In genomic region chr6:74121136-74121535, GRCm38 (mm10) we compare ENCODE assay signal across 22 mouse cellular contexts.
A peak's percentile ranks its signal among the peaks of the same experiment; 100 is the strongest.
DNase-seq lines count a peak whose midpoint lies in the region; ATAC-seq and TF ChIP-seq lines count a peak whose summit lies in the region.
"Had no signal": no experiment of that assay in that cellular context is flagged by ENCODE, and none has a peak within 500 bp of the region (broad histone marks: within the 10 kb centered on the region; RNA-seq: fewer than 3 reads in every experiment).

No protein-coding gene starts in this region.

- H3K9ac ChIP-seq in embryonic facial prominence, embryonic 14.5 days (ENCODE audit: low read depth, low read length), result no peak overlapping the region
- no peak overlapping the region for H3K9ac ChIP-seq in hindbrain, postnatal 0 days (replicated peaks; ENCODE audit: low read length)
- H3K9ac ChIP-seq: embryonic facial prominence, embryonic 13.5 days; forebrain, embryonic 15.5 days; hindbrain, embryonic 15.5 days; intestine, embryonic 15.5 days had no signal

- no peaks in the 10 kb centered on the region for H3K4me1 ChIP-seq in embryonic facial prominence, embryonic 14.5 days (ENCODE audit: control insufficient read depth, insufficient read depth, low read length)
- no peaks in the 10 kb centered on the region for H3K4me1 ChIP-seq in embryonic facial prominence, embryonic 10.5 days
- H3K4me1 ChIP-seq in hindbrain, postnatal 0 days (ENCODE audit: insufficient read depth, low read length), result no peaks in the 10 kb centered on the region
- H3K4me1 ChIP-seq in hindbrain, embryonic 10.5 days (replicated peaks), result no peaks in the 10 kb centered on the region
- H3K4me1 ChIP-seq: embryonic facial prominence, embryonic 13.5 days; forebrain, embryonic 10.5 days; forebrain, embryonic 15.5 days; hindbrain, embryonic 15.5 days; intestine, embryonic 15.5 days had no signal

- no peaks in the 10 kb centered on the region for H3K36me3 ChIP-seq in embryonic facial prominence, embryonic 14.5 days (ENCODE audit: control insufficient read depth, insufficient read depth, low read length)
- no peaks in the 10 kb centered on the region for H3K36me3 ChIP-seq in embryonic facial prominence, embryonic 10.5 days (replicated peaks)
- no peaks in the 10 kb centered on the region for H3K36me3 ChIP-seq in hindbrain, postnatal 0 days (ENCODE audit: insufficient read depth, low read length)
- no peaks in the 10 kb centered on the region for H3K36me3 ChIP-seq in hindbrain, embryonic 10.5 days
- H3K36me3 ChIP-seq: embryonic facial prominence, embryonic 13.5 days; forebrain, embryonic 10.5 days; forebrain, embryonic 15.5 days; hindbrain, embryonic 15.5 days; intestine, embryonic 15.5 days had no signal

- peak; percentile 4 for DNase-seq in embryonic facial prominence, embryonic 14.5 days (ENCODE audit: low spot score)
- no peak for DNase-seq in embryonic facial prominence, embryonic 10.5 days (ENCODE audit: low spot score)
- DNase-seq in hindbrain, postnatal 0 days (ENCODE audit: low spot score), result peak; percentile 7
- no peak for DNase-seq in hindbrain, embryonic 10.5 days (ENCODE audit: low spot score)
- peak; percentile 18 for DNase-seq in retina, embryonic 14.5 days (ENCODE audit: low spot score)
- DNase-seq in retina, postnatal 1 day, result no peak
- DNase-seq: adrenal gland, adult 8-10 months; adrenal gland, postnatal 25 days; cerebellum, adult 11 months; cerebellum, adult 2 months; cerebellum, adult 9-11 months; cerebellum, postnatal 25 days; gastrocnemius, postnatal 36 days; heart, adult 2 months; kidney, adult 11 months had no signal

- no peaks in the 10 kb centered on the region for H3K27me3 ChIP-seq in embryonic facial prominence, embryonic 14.5 days (replicated peaks; ENCODE audit: control insufficient read depth, insufficient read depth, low read length)
- H3K27me3 ChIP-seq in embryonic facial prominence, embryonic 10.5 days (replicated peaks; ENCODE audit: low read depth, poor library complexity, severe bottlenecking), result no peaks in the 10 kb centered on the region
- no peaks in the 10 kb centered on the region for H3K27me3 ChIP-seq in hindbrain, postnatal 0 days (ENCODE audit: insufficient read depth, low read length)
- no peaks in the 10 kb centered on the region for H3K27me3 ChIP-seq in hindbrain, embryonic 10.5 days (ENCODE audit: insufficient read depth, poor library complexity, severe bottlenecking)
- H3K27me3 ChIP-seq: embryonic facial prominence, embryonic 13.5 days; forebrain, embryonic 15.5 days; hindbrain, embryonic 15.5 days; intestine, embryonic 15.5 days had no signal

- no peak overlapping the region for H3K27ac ChIP-seq in embryonic facial prominence, embryonic 14.5 days (replicated peaks; ENCODE audit: low read depth, low read length)
- H3K27ac ChIP-seq in embryonic facial prominence, embryonic 10.5 days (replicated peaks), result no peak overlapping the region
- no peak overlapping the region for H3K27ac ChIP-seq in hindbrain, postnatal 0 days
- H3K27ac ChIP-seq in hindbrain, embryonic 10.5 days, result no peak overlapping the region
- H3K27ac ChIP-seq: embryonic facial prominence, embryonic 13.5 days; forebrain, embryonic 10.5 days; forebrain, embryonic 15.5 days; heart, adult 2 months; hindbrain, embryonic 15.5 days; intestine, embryonic 15.5 days had no signal

- H3K9me3 ChIP-seq in embryonic facial prominence, embryonic 14.5 days (ENCODE audit: control insufficient read depth, low read length), result no peaks in the 10 kb centered on the region
- H3K9me3 ChIP-seq in embryonic facial prominence, embryonic 10.5 days, result no peaks in the 10 kb centered on the region
- no peaks in the 10 kb centered on the region for H3K9me3 ChIP-seq in hindbrain, postnatal 0 days (ENCODE audit: low read length)
- no peaks in the 10 kb centered on the region for H3K9me3 ChIP-seq in hindbrain, embryonic 10.5 days
- H3K9me3 ChIP-seq: embryonic facial prominence, embryonic 13.5 days; forebrain, embryonic 10.5 days; forebrain, embryonic 15.5 days; hindbrain, embryonic 15.5 days; intestine, embryonic 15.5 days had no signal

- H3K4me3 ChIP-seq in embryonic facial prominence, embryonic 14.5 days (ENCODE audit: low read depth, low read length), result no peak overlapping the region
- no peak overlapping the region for H3K4me3 ChIP-seq in embryonic facial prominence, embryonic 10.5 days
- H3K4me3 ChIP-seq in hindbrain, postnatal 0 days (ENCODE audit: low read length), result no peak overlapping the region
- H3K4me3 ChIP-seq in hindbrain, embryonic 10.5 days, result no peak overlapping the region
- H3K4me3 ChIP-seq: embryonic facial prominence, embryonic 13.5 days; forebrain, embryonic 10.5 days; forebrain, embryonic 15.5 days; heart, adult 2 months; hindbrain, embryonic 15.5 days; intestine, embryonic 15.5 days had no signal

- ATAC-seq in embryonic facial prominence, embryonic 14.5 days (ENCODE audit: low read depth), result no peak
- ATAC-seq in hindbrain, postnatal 0 days, result no peak
- ATAC-seq: activated CD4-positive, CD25-positive, alpha-beta regulatory T cell, adult 4 months; forebrain, embryonic 15.5 days; intestine, embryonic 15.5 days had no signal

- H3K4me2 ChIP-seq in embryonic facial prominence, embryonic 14.5 days (ENCODE audit: low read depth, low read length), result no peak overlapping the region
- H3K4me2 ChIP-seq in hindbrain, postnatal 0 days (ENCODE audit: low read depth, low read length), result no peak overlapping the region
- H3K4me2 ChIP-seq: embryonic facial prominence, embryonic 13.5 days; forebrain, embryonic 15.5 days; heart, embryonic 11.5 days; hindbrain, embryonic 15.5 days; intestine, embryonic 15.5 days had no signal

- TF ChIP-seq CTCF in hindbrain, postnatal 0 days (IDR thresholded peaks at IDR 0.05; ENCODE audit: low read depth), result no peak

- WGBS in embryonic facial prominence, embryonic 14.5 days, result 81% methylated on average over 1 of the region's 1 CpGs
- 94% methylated on average over 1 of the region's 1 CpGs for WGBS in embryonic facial prominence, embryonic 10.5 days
- WGBS in hindbrain, postnatal 0 days, result 73% methylated on average over 1 of the region's 1 CpGs
- 97% methylated on average over 1 of the region's 1 CpGs for WGBS in hindbrain, embryonic 10.5 days

Comparison
In these comparisons a context has a peak if more than half of its experiments do, and no peak if none do; other contexts are left out.
1. DNase-seq: peak in embryonic facial prominence, embryonic 14.5 days (single experiment), hindbrain, postnatal 0 days (single experiment) and retina, embryonic 14.5 days (single experiment); none in embryonic facial prominence, embryonic 10.5 days (single experiment), hindbrain, embryonic 10.5 days (single experiment) and retina, postnatal 1 day (single experiment).